Mouse (Mus musculus) ES-Bruce4 (cell line): ENCODE results near the gene Mtg1. TPM values are rescaled to one million over a fixed set of nuclear protein-coding genes. Genes with fewer than 3 reads are reported as not detected.

Experiments
- H3K27ac ChIP-seq: 2 replicates; pipeline ENCODE4 v1.5.1; 2012; ENCODE audit warnings: low read length, inconsistent platforms; ENCODE audit not compliant: insufficient read depth
- H3K27me3 ChIP-seq: 2 replicates; pipeline ENCODE4 v1.6.1; 2012; ENCODE audit warnings: mild to moderate bottlenecking, low read length, inconsistent platforms; ENCODE audit not compliant: control insufficient read depth, poor library complexity, insufficient read depth, severe bottlenecking
- H3K36me3 ChIP-seq: 2 replicates; pipeline ENCODE4 v1.6.1; 2012; ENCODE audit warnings: inconsistent platforms, mild to moderate bottlenecking, low read length, moderate library complexity; ENCODE audit not compliant: control insufficient read depth, poor library complexity, insufficient read depth, severe bottlenecking
- H3K4me1 ChIP-seq: one replicate; pipeline ENCODE4 v1.8.1; 2011; ENCODE audit warnings: low read length; ENCODE audit not compliant: control insufficient read depth, insufficient read depth
- H3K4me3 ChIP-seq: 2 replicates; pipeline ENCODE4 v1.5.1; 2011; ENCODE audit warnings: low read depth, mild to moderate bottlenecking, low read length
- H3K9ac ChIP-seq: 2 replicates; pipeline ENCODE4 v1.6.1; 2012; ENCODE audit warnings: low read depth, mild to moderate bottlenecking, inconsistent platforms; ENCODE audit not compliant: poor library complexity, severe bottlenecking
- H3K9me3 ChIP-seq: replicated peaks from 2 replicates; pipeline ENCODE4 v1.6.1; 2012; ENCODE audit warnings: mild to moderate bottlenecking, low read length, inconsistent platforms; ENCODE audit not compliant: control insufficient read depth, poor library complexity, insufficient read depth, severe bottlenecking
- CTCF ChIP-seq: IDR thresholded peaks from one replicate; pipeline ENCODE4 v1.8.1; 2011; ENCODE audit warnings: low read depth, low read length
- EP300 ChIP-seq: IDR thresholded peaks from 2 replicates; pipeline ENCODE4 v1.6.1; 2011; ENCODE audit warnings: low read depth, low read length; ENCODE audit not compliant: insufficient read depth
- POLR2A ChIP-seq: IDR thresholded peaks from one replicate; pipeline ENCODE4 v1.8.1; 2011; ENCODE audit warnings: low read length; ENCODE audit not compliant: insufficient read depth
- polyA plus RNA-seq: library from polyadenylated mRNA; stranded (reverse); fragments of >200 nt; gene quantifications from 2 replicates; pipeline ENCODE4 v1.2.4, GENCODE M21; 2011; ENCODE audit warnings: low read depth; ENCODE audit not compliant: missing spikeins, insufficient read depth, insufficient read length

Gene Mtg1
- polyA plus RNA-seq, 1 experiment = 44.0 TPM

DNA sequence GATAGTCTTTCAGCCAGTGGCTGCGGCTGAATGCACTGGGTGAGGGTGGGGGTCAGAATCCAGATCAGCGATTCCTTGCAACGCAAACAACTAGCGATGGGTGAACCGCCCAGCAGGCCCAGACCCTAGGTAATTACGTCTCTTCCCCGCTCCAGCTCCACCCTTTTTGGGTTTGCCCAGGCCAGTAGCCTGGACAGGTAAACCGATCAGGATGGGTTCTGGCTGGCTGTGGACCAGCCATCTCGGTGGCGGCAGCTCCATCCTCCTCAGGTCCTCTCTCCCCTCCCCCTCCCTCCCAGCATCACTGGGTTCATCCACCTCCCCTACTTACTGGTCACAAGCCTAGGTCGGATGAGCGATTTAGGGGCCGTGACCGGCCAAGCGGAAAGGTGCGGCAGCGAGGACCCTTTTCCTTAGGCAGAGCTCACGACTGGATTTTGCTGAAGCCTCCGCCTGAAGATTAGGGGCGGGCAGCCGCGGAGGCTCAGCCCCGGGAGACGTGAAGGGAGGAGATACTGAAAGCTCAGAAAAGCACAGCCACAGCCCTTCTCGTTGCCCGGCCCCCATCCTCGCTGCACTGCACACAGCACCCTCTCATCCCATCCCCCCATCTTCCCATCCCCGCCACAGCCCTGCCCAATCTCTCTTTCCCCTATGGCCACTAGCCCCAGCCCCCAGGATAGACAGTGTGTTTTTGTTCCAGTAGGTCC is 17.0 kb downstream of the Mtg1 start, which contains the start of gene Sprn:
TSS of gene Sprn (minus strand) at position 660 of the 710 bp plus-strand sequence.
- Histone ChIP-seq H3K27me3 (no peaks in the 10 kb centered on the region), H3K36me3 (no peaks in the 10 kb centered on the region), H3K9me3 (no peaks in the 10 kb centered on the region), H3K4me3 (peak within 1 kb of the TSS; percentile 41), H3K27ac (no peak within 1 kb of the TSS), H3K9ac (peak within 1 kb of the TSS; percentile 33), H3K4me1 (no peaks in the 10 kb centered on the region)
- TF ChIP-seq POLR2A (no peak), CTCF (no peak), EP300 (no peak)

DNA sequence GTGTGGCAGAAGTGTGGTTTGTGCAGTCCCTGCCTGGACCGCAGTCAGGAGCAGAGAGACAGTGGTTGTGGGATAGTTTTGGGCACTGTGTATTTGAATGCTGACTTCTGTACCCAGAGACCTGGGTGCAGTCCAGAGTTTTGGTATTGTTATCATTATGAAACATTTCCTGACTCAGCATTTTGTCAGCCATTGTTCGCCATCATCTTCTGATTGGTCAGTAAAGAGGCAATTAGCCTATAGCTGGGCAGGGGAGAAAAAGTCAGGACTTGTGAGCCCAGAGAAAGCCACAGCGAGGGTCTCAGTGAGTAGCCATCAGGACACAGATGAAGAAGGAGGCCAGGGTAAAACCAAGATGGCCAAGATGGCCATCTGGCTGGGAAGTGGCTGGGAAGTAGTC is 23.0 kb downstream of the Mtg1 start:
- Histone ChIP-seq H3K9ac (no peak overlapping the region), H3K9me3 (no peaks in the 10 kb centered on the region), H3K4me1 (no peaks in the 10 kb centered on the region), H3K27ac (no peak overlapping the region), H3K27me3 (no peaks in the 10 kb centered on the region), H3K4me3 (no peak overlapping the region), H3K36me3 (no peaks in the 10 kb centered on the region)
- TF ChIP-seq POLR2A = no peak
- TF ChIP-seq CTCF = no peak
- no peak for TF ChIP-seq EP300

DNA sequence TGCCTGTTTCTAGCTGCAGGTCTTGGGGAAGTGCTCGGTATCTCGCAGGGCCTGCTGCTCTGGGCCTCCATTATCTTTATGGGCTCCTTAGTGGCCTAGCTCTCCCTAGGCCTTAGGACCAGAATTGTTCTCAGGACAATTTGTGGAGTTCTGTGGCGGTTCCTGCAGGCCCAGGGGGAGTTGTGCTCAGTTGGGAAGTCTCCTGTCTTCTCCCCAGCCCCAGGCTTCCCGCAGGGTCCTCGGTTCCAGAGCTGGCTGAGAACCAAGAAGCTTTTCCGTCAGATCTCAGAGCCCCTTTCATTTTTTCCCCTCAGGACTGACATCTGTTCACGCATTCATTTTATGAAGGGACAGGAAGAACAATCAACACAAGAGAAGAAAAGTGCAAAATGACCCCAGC is 27.3 kb downstream of the Mtg1 start, which contains the start of gene Olfr522:
TSS of gene Olfr522 (minus strand) at position 101 of the 400 bp plus-strand sequence.
- TF ChIP-seq EP300 (no peak), CTCF (no peak), POLR2A (no peak)
- Histone ChIP-seq H3K36me3 (no peaks in the 10 kb centered on the region), H3K27ac (no peak within 1 kb of the TSS), H3K4me3 (no peak within 1 kb of the TSS), H3K9me3 (no peaks in the 10 kb centered on the region), H3K4me1 (no peaks in the 10 kb centered on the region), H3K27me3 (no peaks in the 10 kb centered on the region), H3K9ac (no peak within 1 kb of the TSS)

DNA sequence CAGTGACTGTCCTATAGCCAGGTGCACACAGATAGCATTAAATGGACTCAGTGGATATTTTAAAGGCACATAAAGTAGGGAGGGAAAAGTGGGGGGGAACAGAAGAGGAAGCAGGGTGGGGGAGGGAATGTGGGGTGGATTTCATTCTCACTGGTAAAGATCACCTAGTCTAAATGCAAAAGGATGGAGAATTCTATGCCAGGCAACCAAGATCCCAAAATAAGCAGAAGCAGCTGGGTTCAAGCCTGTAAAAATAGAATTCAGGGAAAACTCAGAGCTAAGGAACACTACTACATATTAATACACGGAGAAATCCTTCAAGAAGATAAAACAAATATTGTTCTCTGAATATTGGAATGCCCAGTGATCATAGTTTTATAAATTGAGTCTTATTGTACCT is 30.6 kb downstream of the Mtg1 start:
- H3K4me3 ChIP-seq = no peak overlapping the region
- H3K9me3 ChIP-seq = no peaks in the 10 kb centered on the region
- TF ChIP-seq EP300 = no peak
- TF ChIP-seq CTCF = no peak
- no peak for TF ChIP-seq POLR2A
- no peaks in the 10 kb centered on the region for H3K27me3 ChIP-seq
- no peak overlapping the region for H3K27ac ChIP-seq
- H3K36me3 ChIP-seq = no peaks in the 10 kb centered on the region
- no peaks in the 10 kb centered on the region for H3K4me1 ChIP-seq
- H3K9ac ChIP-seq = no peak overlapping the region

DNA sequence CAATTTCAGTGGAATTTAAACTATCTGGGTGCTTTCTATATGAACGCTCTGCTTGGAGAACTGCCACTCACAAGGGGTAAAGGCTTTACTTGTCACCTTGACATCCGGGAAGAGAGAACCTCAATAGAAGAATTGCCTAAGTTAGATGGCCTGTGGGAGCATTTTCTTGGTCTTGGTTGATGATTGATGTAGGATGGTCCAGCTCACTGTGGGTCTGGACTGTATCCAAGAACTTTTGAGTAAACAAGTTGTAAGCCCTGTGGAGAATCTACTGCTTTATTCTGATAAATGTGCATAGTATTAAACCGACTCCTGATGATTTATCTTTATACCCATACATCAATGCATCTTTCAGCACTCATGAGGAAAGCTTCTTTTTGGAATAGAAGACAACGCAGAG is 32.0 kb downstream of the Mtg1 start:
- H3K36me3 ChIP-seq = no peaks in the 10 kb centered on the region
- no peak overlapping the region for H3K27ac ChIP-seq
- no peaks in the 10 kb centered on the region for H3K9me3 ChIP-seq
- no peak overlapping the region for H3K9ac ChIP-seq
- H3K4me3 ChIP-seq = no peak overlapping the region
- TF ChIP-seq EP300 = no peak
- TF ChIP-seq POLR2A = no peak
- TF ChIP-seq CTCF = no peak
- H3K4me1 ChIP-seq = no peaks in the 10 kb centered on the region
- no peaks in the 10 kb centered on the region for H3K27me3 ChIP-seq

DNA sequence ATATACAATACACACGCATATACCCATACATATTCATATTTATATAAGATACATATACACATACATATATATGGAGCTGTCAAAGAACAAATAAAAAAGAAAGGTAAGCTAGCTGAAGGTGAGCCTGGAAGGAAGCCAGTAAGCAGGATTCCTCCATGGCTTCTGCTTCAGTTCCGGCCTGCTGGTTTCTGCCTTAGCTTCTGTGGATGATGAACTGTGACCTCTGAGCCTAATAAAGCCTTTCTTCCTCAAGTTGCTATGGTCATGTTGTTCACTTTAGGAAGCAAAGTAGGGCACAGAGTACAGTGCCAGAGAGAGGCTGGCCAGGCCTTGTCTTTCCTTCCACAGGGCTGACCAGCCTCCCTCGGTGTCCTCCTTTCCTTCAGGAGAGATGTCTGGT is 33.5 kb downstream of the Mtg1 start:
- TF ChIP-seq POLR2A (no peak), CTCF (no peak), EP300 (no peak)
- Histone ChIP-seq H3K9me3 (no peaks in the 10 kb centered on the region), H3K27ac (no peak overlapping the region), H3K9ac (no peak overlapping the region), H3K36me3 (no peaks in the 10 kb centered on the region), H3K27me3 (no peaks in the 10 kb centered on the region), H3K4me3 (no peak overlapping the region), H3K4me1 (no peaks in the 10 kb centered on the region)
